Mouse (Mus musculus): ENCODE results near the gene BC025920.

DNA sequence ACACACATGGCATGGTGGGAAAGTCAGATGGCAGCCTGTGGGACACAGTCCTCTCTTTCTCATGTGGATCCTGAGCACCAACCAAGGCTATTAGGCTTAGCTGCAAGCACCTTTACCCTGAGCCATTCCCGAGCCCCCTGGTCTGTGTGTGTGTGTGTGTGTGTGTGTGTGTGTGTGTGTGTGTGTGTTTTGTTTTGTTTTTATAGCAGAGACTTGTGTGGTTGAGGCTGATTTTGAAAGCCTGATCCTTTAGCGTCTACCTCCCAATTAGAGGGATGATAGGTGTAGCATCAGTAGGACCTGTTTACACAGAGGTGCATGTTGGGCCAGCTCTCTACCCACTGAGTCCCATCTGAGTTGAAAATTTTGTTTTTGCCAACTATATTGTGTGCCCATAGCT is 38.1 kb downstream of the BC025920 start:
- TF ChIP-seq CTCF (conservative IDR thresholded peaks at IDR 0.05; ENCODE audit: low read length) (no peak), POU5F1 (IDR thresholded peaks at IDR 0.05; ENCODE audit: borderline replicate concordance, low read length) (no peak), NANOG (IDR thresholded peaks at IDR 0.05; ENCODE audit: borderline replicate concordance, low read length) (no peak)
